Mouse (Mus musculus): ENCODE results near the gene Tob2. TPM values are rescaled to one million over a fixed set of nuclear protein-coding genes. Genes with fewer than 3 reads are reported as not detected.

The Tob2 gene
- total RNA-seq, 2 experiments from 2014 or later, result 19.3 to 35.0 TPM

DNA sequence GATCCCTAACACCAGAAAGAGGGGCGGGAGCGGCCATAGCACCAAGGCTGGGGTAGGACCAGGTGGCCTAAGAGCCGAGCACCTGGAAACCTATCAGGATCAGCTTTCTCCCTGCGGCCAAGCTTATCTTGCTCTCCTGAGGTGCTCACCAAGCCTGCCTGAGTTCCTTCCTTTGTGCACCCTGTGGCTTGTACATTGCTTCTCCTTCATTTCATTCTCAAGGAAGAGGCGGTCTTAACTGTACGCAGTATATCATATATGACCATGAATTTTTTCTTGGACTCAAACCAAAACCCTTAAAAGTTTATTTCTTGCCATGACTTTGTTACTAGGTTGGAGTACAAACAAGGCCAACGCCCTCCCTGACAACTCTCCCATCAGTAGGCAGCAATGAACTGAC lies 5.6 kb upstream of the Tob2 start:
- no peak for ATAC-seq (replicated peaks; ENCODE audit: poor library complexity, severe bottlenecking)

DNA sequence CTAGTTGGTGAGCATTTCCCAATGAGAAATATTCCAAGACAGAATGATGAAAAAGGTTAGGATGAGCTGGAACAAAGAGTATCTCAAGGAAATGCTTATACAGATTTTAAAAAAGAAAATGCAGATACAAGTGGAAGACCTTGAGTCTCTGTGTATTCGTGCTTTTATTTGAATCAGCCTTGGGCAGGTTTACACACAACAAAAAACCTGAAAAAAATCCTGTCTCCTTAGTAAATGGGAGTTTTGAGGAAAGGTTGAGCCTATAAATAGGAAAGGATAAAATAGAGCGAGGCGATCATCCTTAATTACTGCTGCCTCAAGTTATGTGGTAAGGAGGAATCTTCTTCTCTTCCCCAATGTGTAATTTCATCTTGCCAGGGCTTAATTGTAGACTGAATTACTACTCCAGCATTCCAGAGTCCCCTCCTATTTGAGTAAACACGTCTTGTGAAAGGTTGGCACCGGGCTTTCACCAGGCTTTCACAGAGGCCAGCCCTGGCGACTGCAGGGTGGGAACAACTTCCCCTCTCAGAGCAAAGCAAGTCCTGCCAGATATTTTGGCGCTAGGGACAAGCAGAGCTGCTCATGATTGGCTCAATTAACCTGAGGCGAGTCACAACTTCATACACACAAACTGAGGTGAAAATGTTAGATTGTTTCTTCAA lies 2.0 kb upstream of the Tob2 start:
- peak; percentile 13 for ATAC-seq (replicated peaks; ENCODE audit: poor library complexity, severe bottlenecking)

DNA sequence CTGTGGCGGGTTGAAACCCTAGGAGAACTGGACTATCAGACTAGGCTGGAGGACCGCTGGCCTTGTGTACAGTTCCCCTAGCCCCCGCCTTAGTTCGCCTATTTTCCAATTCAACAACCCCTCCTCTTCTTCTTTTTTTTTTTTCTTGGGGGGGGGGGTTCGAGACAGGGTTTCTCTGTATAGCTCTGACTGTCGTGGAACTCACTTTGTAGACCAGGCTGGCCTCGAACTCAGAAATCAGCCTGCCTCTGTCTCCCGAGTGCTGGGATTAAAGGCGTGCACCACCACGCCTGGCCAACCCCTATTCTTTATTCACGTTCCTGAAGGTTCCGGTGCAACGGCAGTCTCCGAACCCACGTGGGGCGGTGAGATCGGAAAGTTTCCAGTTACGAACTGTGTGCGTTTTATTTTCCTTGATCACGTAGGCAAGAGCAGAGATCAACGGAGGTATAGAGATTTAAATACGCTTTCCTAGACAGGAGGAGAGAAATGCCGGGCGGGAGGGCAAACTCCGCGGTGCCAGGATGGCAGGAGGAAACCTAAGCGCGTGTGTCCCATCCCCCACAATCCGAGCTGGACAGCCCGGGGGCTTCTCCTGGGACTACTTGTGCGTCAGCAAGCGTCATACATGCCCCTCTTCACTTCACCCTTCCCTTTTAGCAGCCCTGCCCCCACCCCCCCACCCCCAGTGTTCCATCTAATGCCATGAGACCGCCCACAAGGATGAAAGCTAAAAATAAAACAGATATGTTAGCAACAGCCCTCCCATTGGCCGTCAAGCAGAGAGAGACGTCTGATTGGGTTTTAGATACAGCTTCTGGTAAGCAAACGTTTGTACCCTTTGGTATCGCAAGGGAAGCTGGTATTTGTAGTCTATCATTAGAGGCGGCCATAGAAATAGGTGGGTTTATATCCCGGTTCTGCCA lies 997 bp upstream of the Tob2 start:
- ATAC-seq (replicated peaks; ENCODE audit: poor library complexity, severe bottlenecking), result peak; percentile 49

DNA sequence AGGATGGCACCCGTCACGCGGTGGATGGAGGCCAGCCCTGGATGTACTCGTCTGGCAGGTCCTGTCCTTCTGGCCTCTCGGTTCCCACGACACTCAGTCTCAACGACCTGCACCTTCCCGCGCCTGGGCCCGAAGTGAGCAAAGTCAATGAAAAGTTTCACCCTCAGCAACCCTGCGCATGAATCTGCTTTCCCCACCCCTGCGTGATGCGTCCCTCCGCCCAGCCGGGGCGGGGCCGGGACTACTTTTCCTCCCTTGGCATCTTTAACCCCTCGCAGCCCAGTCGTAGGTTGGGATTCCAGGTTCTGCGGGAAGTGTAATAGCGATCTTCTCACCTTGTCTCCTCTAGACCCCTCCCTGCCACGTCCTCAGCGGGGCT lies 469 bp downstream of the Tob2 start:
- peak; percentile 45 for ATAC-seq (replicated peaks; ENCODE audit: poor library complexity, severe bottlenecking)

DNA sequence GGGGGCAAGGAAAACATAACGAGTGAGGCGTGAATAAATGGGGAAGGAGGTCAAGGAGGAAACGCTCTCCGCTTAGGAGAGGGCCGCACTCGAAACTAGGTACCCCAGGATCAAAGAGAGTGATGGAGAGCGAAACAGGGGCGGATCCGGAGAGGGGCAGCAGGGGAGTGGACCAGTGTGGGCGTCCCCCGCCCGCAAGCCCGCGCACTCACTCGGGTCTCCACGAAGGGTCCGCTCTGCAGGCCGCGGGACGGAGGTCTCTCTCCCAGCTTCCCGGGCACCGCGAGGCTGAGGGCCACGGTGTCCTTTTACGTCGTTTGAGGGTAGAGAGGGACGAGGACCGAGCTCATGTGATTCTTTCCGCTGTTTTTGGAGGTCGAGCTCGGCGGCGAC lies 876 bp downstream of the Tob2 start:
- ATAC-seq (replicated peaks; ENCODE audit: poor library complexity, severe bottlenecking), result peak; percentile 3; the same call in 1 of the 2 replicates

GRCm38 (mm10) chr15:81856938-81857723 lies 1.5 kb downstream of the Tob2 start:
- no peak for ATAC-seq (replicated peaks; ENCODE audit: poor library complexity, severe bottlenecking)

DNA sequence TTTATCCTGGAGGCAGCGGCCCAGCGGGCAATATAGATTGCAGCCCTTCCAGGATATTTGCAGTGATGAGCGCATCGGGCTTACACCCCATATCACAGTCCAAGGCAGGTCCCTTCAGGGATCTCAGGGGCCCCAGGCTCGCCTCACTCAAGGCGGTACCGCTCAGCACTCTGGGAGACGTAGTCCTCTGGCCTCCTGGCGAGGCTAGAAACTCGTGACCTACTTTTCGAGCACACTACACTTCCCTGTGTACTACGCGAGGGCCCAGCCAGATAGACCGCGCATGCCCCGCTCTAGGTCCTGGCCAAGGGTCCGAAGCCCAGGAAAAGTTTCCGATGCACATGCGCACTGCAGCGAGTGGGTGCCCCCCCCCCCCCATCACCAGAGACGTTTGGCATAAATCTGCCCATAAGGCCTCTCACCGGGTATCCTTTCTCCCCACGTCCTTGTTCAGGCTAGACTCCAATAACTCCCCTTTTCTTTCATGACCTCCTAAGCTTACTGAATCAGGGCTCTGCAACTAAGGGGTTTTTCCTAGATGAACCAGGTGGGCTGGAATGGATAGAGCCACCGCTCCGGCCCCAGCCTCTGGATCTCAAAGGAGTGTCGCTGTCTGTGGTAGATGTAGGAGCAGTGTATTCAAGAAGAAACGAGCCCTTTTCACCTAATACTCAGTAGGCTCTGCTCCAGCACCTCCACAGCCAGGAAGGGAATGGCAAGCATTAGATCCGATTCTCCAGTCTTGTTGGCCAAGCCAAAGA lies 2.4 kb downstream of the Tob2 start:
- peak; percentile 42 for ATAC-seq (replicated peaks; ENCODE audit: poor library complexity, severe bottlenecking)

- ATAC-seq (replicated peaks; ENCODE audit: poor library complexity, severe bottlenecking), result no peak
Observed at GRCm38 (mm10) chr15:81853081-81853480, 5.5 kb downstream of the Tob2 start.

DNA sequence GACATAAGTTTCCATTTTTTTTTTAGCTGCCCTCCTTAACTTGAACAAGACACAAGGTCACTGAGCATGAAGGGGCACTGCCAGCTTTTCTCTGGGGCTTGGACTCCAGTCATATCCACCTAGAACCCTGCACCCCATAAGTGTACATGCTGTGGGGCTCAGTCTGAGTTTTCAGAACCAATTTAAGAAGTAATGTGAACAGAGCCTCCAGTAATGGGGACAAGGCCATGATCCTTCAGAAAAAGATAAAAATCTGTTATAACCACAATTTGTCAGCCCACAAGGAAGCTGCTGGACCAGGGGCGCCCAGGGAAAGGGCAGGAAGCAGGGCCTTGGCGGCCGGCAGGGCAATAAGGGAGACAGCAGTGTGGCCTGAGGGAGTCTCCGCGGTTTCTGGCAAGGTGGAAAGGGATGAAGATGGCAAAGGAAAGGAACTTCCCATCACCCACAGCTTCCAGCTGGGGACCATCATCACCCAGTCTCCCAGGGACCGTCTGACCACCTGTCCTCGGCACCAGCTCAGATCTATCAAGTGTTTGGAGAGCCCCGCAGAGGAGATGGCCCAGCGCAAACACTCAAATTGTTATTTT lies 6.1 kb downstream of the Tob2 start:
- no peak for ATAC-seq (replicated peaks; ENCODE audit: poor library complexity, severe bottlenecking)

DNA sequence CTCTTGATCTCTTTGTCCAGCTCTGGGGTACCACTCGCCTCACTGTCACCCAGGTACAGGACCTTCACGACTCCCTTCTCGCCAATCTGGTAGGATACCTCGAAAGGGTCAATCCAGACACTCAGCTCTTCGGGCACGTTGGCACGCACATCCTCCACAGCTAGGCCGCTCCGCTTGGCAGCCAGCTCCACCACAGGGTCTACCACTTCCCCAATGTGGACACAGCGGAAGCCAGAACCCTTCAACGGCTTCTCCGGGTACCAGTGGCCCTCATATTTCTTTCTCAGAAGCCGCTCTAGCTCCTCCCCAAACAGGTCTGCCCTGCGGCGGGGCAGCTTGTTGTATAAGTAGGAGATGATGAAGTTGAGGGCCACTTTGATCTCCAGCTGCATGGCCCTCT lies 7.2 kb downstream of the Tob2 start:
- ATAC-seq (replicated peaks; ENCODE audit: poor library complexity, severe bottlenecking), result peak; percentile 74

- no peak for ATAC-seq (replicated peaks; ENCODE audit: poor library complexity, severe bottlenecking)
Observed at GRCm38 (mm10) chr15:81850718-81851117, 7.9 kb downstream of the Tob2 start.

- ATAC-seq (replicated peaks; ENCODE audit: poor library complexity, severe bottlenecking), result no peak
Observed at GRCm38 (mm10) chr15:81849104-81849503, 9.5 kb downstream of the Tob2 start.

GRCm38 (mm10) chr15:81848301-81848700 lies 10.3 kb downstream of the Tob2 start:
- ATAC-seq (replicated peaks; ENCODE audit: poor library complexity, severe bottlenecking), result peak; percentile 51

DNA sequence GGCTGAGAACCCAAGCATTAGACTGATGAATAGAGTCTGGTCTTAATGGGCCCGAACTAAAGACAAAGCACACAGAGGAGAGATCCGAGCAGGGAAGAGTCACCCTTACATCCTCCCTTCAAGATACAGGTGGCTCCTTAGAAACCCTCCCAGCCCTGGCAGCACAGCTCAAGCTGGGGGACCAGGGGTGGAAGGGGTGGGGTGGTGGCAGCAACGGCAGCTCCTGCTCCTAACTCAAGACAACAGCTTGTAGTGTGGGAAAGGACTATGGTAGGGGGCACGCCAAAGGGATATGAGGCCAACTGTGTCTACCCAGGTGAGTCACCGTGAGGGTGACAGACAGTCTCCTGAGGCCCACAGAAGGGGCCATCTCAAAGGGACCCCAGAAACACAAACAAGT lies 10.7 kb downstream of the Tob2 start:
- ATAC-seq (replicated peaks; ENCODE audit: poor library complexity, severe bottlenecking), result no peak

GRCm38 (mm10) chr15:81847161-81847560 lies 11.4 kb downstream of the Tob2 start:
- no peak for ATAC-seq (replicated peaks; ENCODE audit: poor library complexity, severe bottlenecking)

- ATAC-seq (replicated peaks; ENCODE audit: poor library complexity, severe bottlenecking), result no peak
Observed at GRCm38 (mm10) chr15:81846755-81847154, 11.8 kb downstream of the Tob2 start.

DNA sequence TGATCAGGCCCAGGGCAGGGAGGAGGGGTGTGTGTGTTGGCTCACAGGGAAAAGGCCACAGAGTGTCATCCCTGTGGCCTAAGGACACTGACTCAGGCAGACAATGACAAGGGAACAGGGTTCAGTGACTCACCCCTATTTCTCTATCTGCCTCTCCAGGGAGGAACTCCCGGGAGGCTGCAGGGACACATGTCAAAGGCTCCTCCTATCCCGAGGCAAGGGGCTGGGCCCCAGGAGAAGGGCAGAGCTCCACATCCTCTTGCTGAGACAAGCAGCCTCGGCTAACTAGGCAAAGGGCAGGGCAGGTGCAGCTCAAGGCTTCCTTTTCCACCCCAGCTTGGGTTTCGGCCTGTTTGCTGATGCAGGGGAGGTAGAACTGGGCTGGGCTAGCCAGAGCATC lies 12.9 kb downstream of the Tob2 start:
- ATAC-seq (replicated peaks; ENCODE audit: poor library complexity, severe bottlenecking), result peak; percentile 77

DNA sequence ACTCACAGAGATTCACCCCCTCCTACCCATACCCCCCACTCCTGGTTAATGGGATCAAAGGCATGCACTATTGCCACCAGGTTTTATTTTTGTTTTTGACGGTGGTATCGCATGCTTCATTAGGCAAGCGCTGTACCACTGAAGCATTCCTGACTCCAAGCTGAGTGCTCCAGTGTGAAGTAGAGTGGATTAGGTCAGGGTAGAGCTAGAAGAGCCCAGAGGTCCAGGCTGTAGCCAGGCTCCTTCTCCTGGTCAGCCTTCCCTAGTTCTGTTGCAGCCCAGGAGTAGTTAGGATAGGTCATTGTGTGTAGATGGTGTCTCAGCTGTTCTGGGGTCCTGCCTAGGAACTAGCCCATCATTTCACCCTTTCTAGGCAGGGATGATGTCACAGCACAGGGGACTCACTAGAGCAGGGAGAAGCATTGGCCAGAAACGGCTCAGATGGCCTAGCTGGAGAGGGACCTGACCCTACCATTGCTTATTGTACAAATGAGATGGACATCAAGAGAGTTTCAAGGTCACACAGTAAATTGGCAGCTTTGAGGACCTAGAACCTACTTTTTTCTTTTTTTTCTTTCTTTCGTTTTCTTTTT lies 13.5 kb downstream of the Tob2 start:
- ATAC-seq (replicated peaks; ENCODE audit: poor library complexity, severe bottlenecking), result no peak

DNA sequence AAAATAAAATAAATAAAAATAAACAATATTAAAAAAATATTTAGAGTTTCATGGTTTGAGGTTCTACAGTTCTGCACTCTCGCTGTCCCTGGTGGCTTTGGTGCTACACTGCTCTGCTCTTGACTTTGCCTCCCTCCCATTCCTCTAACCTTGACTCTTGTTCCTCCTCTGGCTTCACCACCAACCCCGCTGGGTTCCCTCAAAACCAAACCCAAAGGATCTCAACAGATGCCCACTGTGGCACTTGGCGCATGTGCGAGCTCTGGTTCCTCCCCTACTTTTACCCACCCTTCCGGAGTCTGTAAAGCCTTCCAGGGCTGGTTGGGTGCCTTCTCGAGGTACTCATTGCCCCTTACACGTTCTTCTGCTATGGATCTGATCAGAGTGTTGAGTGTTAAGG lies 16.3 kb downstream of the Tob2 start:
- peak; percentile 43 for ATAC-seq (replicated peaks; ENCODE audit: poor library complexity, severe bottlenecking)

Data from granulocyte monocyte progenitor cell, adult 5-6 weeks (primary cell).